Mouse (Mus musculus): ENCODE data around the gene Btbd35f11. TPM values are rescaled to one million over a fixed set of nuclear protein-coding genes. Genes with fewer than 3 reads are reported as not detected.

Btbd35f11 gene
- not detected for polyA plus RNA-seq (2017; shearing (Covaris generic))

DNA sequence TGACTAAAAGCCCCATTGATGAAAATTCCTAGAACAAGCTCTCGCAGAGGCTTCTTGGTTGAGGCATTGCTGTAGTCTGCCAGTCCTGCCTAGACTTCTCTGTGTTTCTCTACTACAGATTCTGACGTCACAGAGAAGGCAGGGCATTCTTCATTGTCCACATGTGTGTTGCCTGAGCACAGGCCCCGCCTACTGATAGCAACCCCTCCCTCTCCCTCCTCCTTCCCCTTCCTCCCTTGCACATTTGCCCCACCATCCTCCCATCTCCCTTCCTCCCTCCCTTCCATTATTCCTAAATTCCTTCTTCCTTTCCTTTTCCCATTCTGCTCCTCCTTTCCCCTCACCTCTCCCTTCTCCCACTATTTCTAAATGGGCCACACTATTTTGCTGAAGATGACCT, at the start of gene Btbd35f11:
TSS of gene Btbd35f11 (minus strand) at position 101 of the 400 bp plus-strand sequence.

Other genes with a start within 250 kb of the Btbd35f11 start
- not detected for gene Btbd35f24, start 247.9 kb downstream of the Btbd35f11 start, polyA plus RNA-seq (2017; shearing (Covaris generic))

All from effector memory CD4-positive, alpha-beta T cell, adult 7 months (primary cell).